Mouse (Mus musculus) heart, embryonic 16.5 days (tissue): Measurements from ENCODE around the gene Dlx5. TPM values are rescaled to one million over a fixed set of nuclear protein-coding genes. Genes with fewer than 3 reads are reported as not detected.

ENCODE experiments used
- ATAC-seq: fragments of 200-750 bp; cut with Nextera tagmentation; replicated peaks from 2 replicates; pipeline ENCODE4 v1.8.0; 2017; ENCODE audit warnings: moderate number of reproducible peaks; ENCODE audit not compliant: insufficient read depth, low FRiP score; ENCODE audit errors: extremely low read depth
- H3K27ac ChIP-seq: fragments of 300-500 bp; sonication (generic); 2 replicates; pipeline ENCODE4 v1.5.1; 2014; ENCODE audit warnings: mild to moderate bottlenecking, low read length, control low read depth, moderate library complexity
- H3K27me3 ChIP-seq: fragments of 300-500 bp; sonication (generic); 2 replicates; pipeline ENCODE4 v1.6.1; 2014; ENCODE audit warnings: low read length, mixed read lengths; ENCODE audit not compliant: control insufficient read depth, insufficient read depth
- H3K36me3 ChIP-seq: fragments of 300-500 bp; sonication (generic); 2 replicates; pipeline ENCODE4 v1.6.1; 2014; ENCODE audit not compliant: control insufficient read depth, insufficient read depth
- H3K4me1 ChIP-seq: fragments of 300-500 bp; sonication (generic); 2 replicates; pipeline ENCODE4 v1.6.1; 2014; ENCODE audit warnings: low read length, mixed read lengths; ENCODE audit not compliant: control insufficient read depth, insufficient read depth
- H3K4me2 ChIP-seq: fragments of 300-500 bp; sonication (generic); 2 replicates; pipeline ENCODE4 v1.6.1; 2014; ENCODE audit warnings: low read depth, mild to moderate bottlenecking, control low read depth, low read length
- H3K4me3 ChIP-seq: fragments of 300-500 bp; sonication (generic); 2 replicates; pipeline ENCODE4 v1.5.1; 2014; ENCODE audit warnings: mild to moderate bottlenecking, control low read depth, low read length
- H3K9ac ChIP-seq: fragments of 300-500 bp; sonication (generic); 2 replicates; pipeline ENCODE4 v1.6.1; 2014; ENCODE audit warnings: low read length, control low read depth
- H3K9me3 ChIP-seq: fragments of 300-500 bp; sonication (generic); replicated peaks from 2 replicates; pipeline ENCODE4 v1.6.1; 2016; ENCODE audit warnings: low read length; ENCODE audit not compliant: control insufficient read depth
- WGBS: fragments of 180-500 bp; shearing (Covaris S2); extraction: QIAGEN DNeasy Blood & Tissue Kit; methylation state at CpG from one replicate; pipeline ENCODE4 v1.1.7; 2014; 5-methylcytosine and 5-hydroxymethylcytosine counted together
- polyA plus RNA-seq: library from polyadenylated mRNA; unstranded; fragments of >200 nt; fragmentation: Nextera tagmentation; extraction: Ambion mirVana; gene quantifications from 2 replicates; pipeline ENCODE4 v1.2.1, GENCODE M21; 2015

Gene Dlx5
- polyA plus RNA-seq, 1 experiment from 2014 or later = 1.4 TPM

DNA sequence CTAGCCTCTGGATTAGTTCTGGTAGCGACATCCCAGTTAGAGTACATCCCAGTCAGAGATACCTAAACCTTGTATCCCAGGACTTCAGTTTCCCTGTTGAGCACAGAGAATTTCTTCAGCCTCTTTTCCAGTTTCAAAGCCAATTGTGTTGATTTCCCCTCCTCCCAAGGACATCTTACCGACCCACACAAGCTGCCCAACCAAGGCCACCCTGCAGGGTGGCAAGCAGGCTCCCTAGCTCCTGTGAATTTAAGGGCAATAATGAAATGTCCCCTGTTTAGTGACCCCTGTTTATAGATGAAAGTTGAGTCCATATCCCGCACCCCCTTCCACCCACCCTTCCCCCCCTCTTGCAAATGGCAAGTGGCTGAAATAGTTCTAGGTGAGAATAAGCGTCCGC, 9.0 kb downstream of the Dlx5 start:
- H3K9me3 ChIP-seq = no peaks in the 10 kb centered on the region
- no peak overlapping the region for H3K4me2 ChIP-seq
- no peak overlapping the region for H3K4me3 ChIP-seq
- no peaks in the 10 kb centered on the region for H3K36me3 ChIP-seq
- WGBS = 3% methylated on average over 5 of the region's 5 CpGs
- peaks cover 8% of the 10 kb centered on the region for H3K4me1 ChIP-seq
- ATAC-seq = no peak
- H3K27me3 ChIP-seq = peaks cover 88% of the 10 kb centered on the region
- no peak overlapping the region for H3K9ac ChIP-seq
- no peak overlapping the region for H3K27ac ChIP-seq

DNA sequence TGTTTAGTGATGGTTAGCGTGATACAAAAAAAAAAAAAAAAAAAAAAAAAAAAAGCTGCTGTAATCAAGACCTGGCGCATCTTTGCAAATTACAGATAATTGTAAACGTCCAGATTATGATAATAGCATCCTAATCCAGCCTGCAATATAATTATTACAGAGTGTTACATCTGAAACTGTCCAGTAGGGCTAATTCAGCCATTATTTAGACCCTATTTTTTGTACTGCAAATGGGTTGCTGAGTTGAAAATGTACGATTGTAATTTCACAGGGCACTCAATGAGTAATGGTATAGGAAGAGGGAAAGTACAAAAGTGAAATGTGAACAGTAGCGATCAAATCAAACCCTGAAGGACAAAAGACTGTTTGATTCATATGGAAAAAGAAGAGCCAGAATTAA, 10.2 kb downstream of the Dlx5 start:
- ATAC-seq = no peak
- Histone ChIP-seq H3K9ac (no peak overlapping the region), H3K4me3 (no peak overlapping the region), H3K9me3 (no peaks in the 10 kb centered on the region), H3K36me3 (no peaks in the 10 kb centered on the region), H3K27ac (no peak overlapping the region), H3K27me3 (peaks cover 86% of the 10 kb centered on the region), H3K4me1 (peaks cover 8% of the 10 kb centered on the region), H3K4me2 (no peak overlapping the region)
- WGBS = 9% methylated on average over 5 of the region's 5 CpGs

DNA sequence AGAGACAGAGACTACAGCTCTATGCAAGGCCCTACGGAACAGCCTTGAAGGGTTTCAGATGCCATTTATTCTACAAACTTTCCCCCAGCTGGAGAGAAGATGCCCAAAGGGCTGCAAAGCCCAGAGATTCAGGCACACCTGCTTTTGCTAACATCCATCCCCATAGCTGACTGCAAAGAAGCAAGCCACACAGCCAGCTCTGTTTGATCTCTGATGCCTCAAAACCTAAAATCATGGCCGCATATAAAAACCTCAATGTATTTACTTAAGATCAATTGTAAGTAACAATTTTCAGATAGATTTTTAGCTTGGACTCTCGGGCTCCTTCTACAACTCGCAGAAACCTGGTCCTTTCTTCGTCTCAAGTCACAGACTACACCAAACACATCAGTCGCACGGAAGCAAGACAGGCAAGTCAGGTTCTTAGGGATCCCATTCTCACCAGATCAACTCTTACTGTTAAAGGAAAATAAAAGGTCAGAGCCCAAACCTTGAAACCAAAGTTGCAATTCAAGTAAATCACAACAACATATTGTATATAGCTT, 10.9 kb downstream of the Dlx5 start:
- 1% methylated on average over 7 of the region's 7 CpGs for WGBS
- ATAC-seq = no peak

DNA sequence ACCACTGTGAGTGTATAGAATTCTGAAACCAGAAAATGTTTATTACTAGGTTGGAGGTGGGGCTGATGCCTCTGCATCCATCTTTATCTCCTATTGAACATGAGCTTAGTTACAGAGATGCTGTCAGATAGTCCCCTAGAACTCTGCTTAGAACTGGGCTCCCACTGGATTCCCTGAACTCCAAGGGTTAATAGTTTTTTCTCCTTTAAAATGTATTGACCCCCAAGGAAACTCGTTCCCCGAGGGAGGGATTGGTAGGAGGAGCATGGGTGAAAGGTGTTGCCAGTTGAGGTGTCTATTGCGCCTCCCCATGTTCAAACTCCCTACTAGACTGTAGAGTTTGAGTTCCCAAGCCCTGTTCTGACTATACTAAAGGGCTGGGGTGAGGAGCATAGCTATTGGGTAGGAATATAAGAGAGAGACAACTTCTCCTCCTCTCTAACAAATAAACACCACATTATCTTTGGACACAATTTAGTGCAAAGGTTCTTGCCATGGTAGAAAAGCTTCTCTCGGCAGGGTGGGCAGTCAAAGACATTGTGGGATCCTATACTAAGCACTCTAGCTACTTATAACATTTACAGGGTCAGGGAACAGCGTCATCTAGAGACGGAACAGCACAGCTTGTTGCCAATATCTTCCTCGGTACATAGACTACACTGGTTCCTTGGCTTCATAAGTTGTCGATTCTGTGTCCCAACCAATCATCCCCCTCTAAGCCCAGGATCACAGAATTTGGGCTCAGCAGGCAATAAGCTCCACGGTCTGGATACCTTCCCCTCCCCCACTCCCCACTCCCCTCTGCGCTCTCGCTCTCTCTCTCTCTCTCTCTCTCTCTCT, 11.7 kb downstream of the Dlx5 start:
- Histone ChIP-seq H3K27me3 (peaks cover 86% of the 10 kb centered on the region), H3K4me3 (no peak overlapping the region), H3K4me2 (no peak overlapping the region), H3K9ac (no peak overlapping the region), H3K36me3 (no peaks in the 10 kb centered on the region), H3K4me1 (peaks cover 8% of the 10 kb centered on the region), H3K27ac (no peak overlapping the region), H3K9me3 (no peaks in the 10 kb centered on the region)
- no peak for ATAC-seq
- 4% methylated on average over 11 of the region's 11 CpGs for WGBS

More for the DNA sequence above, 10.9 kb downstream of the Dlx5 start:
- Histone ChIP-seq H3K9me3 (no peaks in the 10 kb centered on the region), H3K9ac (no peak overlapping the region), H3K27ac (no peak overlapping the region), H3K4me1 (peaks cover 8% of the 10 kb centered on the region), H3K36me3 (no peaks in the 10 kb centered on the region), H3K4me2 (no peak overlapping the region), H3K4me3 (no peak overlapping the region), H3K27me3 (peaks cover 85% of the 10 kb centered on the region)

DNA sequence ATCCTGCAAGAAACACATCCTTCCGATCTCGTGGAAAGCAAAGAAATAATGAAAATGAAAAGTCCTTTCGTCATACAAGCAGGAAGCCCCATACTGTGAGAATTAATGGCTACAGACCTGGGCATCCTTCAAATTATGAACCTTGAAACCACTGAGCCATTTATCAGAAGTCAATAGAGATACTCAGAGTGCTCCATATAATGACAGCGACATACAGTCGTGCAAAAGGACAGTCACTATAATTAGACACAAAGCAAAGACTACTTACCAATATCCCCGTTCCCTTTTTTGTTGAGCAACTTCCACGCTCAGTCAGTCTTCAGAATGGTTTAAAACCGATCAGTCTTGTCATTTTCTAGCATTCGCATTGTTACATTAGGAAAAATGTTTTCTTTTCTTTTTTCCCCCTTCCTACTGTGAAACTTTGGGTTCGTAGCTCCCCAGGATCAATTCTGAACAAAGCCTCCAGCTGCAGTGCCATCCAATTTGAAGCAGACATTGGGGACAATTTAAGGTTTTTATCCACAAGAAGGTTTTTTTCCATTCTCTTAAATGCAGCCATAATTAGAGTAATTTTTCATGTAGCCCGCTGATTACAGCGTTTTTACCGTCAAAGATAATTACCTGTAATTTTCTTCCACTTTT, 12.7 kb downstream of the Dlx5 start:
- Histone ChIP-seq H3K9me3 (no peaks in the 10 kb centered on the region), H3K4me2 (no peak overlapping the region), H3K9ac (no peak overlapping the region), H3K4me3 (no peak overlapping the region), H3K27ac (no peak overlapping the region), H3K4me1 (peaks cover under 1% of the 10 kb centered on the region; the same call in 1 of the 2 replicates), H3K36me3 (no peaks in the 10 kb centered on the region), H3K27me3 (peaks cover 85% of the 10 kb centered on the region)
- 9% methylated on average over 13 of the region's 13 CpGs for WGBS
- no peak for ATAC-seq

DNA sequence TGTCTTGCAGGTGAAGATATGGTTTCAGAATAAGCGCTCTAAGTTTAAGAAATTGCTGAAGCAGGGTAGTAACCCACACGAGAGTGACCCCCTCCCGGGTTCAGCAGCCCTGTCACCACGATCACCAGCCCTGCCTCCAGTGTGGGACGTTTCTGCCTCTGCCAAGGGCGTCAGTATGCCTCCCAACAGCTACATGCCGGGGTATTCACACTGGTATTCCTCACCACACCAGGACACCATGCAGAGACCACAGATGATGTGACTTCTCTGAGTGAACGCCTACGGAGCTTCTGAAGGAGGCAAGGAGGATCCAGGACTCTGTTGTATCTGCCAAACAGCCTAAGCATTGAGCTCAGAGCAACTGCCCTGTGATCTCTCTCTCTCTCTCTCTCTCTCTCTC, 14.9 kb downstream of the Dlx5 start:
- no peak for ATAC-seq
- Histone ChIP-seq H3K27me3 (peaks cover 81% of the 10 kb centered on the region), H3K4me3 (no peak overlapping the region), H3K27ac (no peak overlapping the region), H3K4me2 (no peak overlapping the region), H3K36me3 (no peaks in the 10 kb centered on the region), H3K9me3 (no peaks in the 10 kb centered on the region), H3K4me1 (peaks cover 4% of the 10 kb centered on the region), H3K9ac (no peak overlapping the region)
- WGBS = 16% methylated on average over 9 of the region's 9 CpGs

DNA sequence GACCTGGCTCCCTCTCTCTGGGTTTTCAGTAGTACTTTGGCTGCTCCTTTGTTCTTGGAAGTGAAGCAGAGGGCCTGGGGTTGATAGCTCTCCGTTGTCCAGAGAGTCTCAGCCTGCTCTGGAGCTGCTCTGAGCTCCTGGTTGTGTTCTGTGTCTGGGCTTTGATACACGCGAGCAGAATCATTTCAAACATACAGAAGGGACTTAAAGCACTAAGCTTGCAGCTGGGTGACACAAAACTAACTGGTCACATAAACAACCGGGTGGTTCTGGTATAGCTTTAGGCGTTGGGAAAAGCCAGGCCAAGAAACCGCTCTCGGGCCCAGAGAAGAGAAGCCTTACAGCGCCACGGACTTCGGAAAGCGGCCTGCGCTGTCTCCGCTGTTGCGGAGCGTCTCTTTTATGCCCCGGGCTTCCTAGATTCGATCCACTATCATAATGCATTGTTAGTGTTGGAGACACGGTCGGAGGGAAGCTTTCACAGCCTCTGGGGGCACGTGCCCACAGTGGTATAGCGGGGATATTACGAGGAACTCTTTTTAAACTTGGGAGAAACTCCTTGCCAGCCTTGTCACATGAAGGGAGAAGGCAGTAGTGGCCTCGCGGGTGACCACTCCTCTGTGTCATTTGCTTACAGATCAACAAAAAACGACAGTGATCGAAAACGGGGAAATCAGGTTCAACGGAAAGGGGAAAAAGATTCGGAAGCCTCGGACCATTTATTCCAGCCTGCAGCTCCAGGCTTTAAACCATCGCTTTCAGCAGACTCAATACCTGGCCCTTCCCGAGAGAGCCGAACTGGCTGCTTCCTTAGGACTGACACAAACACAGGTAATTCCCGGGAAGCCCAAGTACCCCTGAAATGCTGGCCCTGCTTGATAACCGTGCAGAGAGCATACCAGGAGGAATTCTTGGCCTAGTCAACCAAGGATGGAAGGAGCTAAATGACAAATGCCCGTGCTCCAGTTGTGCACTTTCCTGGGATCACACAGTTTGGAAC, 17.1 kb downstream of the Dlx5 start:
- Histone ChIP-seq H3K4me3 (no peak overlapping the region), H3K36me3 (no peaks in the 10 kb centered on the region), H3K9me3 (no peaks in the 10 kb centered on the region), H3K4me2 (no peak overlapping the region; the same call in 1 of the 2 replicates), H3K9ac (no peak overlapping the region), H3K4me1 (peaks cover 13% of the 10 kb centered on the region), H3K27ac (no peak overlapping the region), H3K27me3 (peaks cover 68% of the 10 kb centered on the region)
- ATAC-seq = no peak
- WGBS = 12% methylated on average over 36 of the region's 36 CpGs

DNA sequence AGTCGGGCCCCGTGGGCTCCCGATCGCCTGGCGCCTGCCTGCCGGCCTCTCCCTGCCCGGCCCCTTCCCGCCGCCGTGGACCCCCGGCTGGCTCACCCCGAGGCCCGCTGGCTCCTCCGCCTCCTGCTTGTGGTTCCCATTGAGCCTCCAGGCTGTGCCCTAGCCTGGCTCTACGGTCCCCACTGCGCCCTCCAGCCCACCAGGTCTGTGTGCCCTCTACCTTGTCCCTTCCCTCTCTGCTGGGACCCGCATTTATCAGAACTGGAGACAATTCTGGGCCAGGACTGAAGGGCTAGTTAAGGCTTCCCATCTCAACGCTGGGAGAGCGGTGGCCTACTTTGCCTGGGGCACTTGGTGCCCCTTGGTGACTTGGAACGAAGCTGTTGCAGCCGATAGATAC, 17.9 kb downstream of the Dlx5 start:
- Histone ChIP-seq H3K9me3 (no peaks in the 10 kb centered on the region), H3K4me1 (peaks cover 15% of the 10 kb centered on the region), H3K9ac (peak overlapping the region; percentile 28; the same call in 1 of the 2 replicates), H3K27ac (no peak overlapping the region), H3K27me3 (peaks cover 71% of the 10 kb centered on the region), H3K36me3 (no peaks in the 10 kb centered on the region), H3K4me3 (peak overlapping the region; percentile 57), H3K4me2 (peak overlapping the region; percentile 86)
- 0 out of 2 replicates have a peak, but pooled peaks have one; percentile 2 for ATAC-seq
- WGBS = 4% methylated on average over 21 of the region's 21 CpGs
